Mouse (Mus musculus) adrenal gland (tissue): ENCODE results near the gene Folr1.

Source experiments
- intact Hi-C: fragments of 180-260 bp; cut with DNase I; formaldehyde crosslinking; loops from one replicate; pipeline ENCODE4 v1.15.1; 2025
- long read RNA-seq, 2 experiments: library from polyadenylated mRNA; unstranded; transcript quantifications; one replicate each; pipeline ENCODE4 v2.0.0; 2020; ENCODE audit warnings: borderline replicate concordance in 1 of 2; ENCODE audit not compliant: insufficient replicate concordance in 1 of 2

The Folr1 gene
- long read RNA-seq, experiment 1, partial matches to known transcripts, result 0 of 2 reads
- long read RNA-seq, experiment 1, other reads (novel, unspliced or antisense), result 0 of 2 reads
- long read RNA-seq, experiment 2, partial matches to known transcripts, result 1 of 1 reads
- long read RNA-seq, experiment 2, other reads (novel, unspliced or antisense), result 0 of 1 reads

DNA sequence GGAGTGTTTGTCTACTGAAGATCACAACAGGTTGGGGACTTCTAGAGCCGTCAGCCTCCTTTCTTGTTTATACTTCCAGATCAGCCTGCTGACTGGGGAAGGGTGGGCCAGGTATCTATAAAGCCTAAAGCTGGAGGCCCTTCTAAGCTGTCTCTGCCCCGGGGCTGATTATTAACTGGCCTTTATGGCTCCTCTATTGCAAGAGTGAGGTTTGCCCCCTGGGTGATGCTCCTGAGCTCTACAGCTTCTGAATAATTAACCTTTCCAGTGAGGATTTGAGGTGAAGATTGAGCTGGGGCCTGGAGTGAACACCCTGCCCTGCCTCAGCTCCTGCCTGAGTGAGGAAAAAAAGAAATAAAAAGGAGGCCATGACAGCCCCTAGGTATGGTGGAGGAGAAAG lies at the start of gene Folr1:
Folr1 (minus strand) TSS at position 160 of the 400 bp plus-strand sequence.
- intact Hi-C loops, result no loop called here

DNA sequence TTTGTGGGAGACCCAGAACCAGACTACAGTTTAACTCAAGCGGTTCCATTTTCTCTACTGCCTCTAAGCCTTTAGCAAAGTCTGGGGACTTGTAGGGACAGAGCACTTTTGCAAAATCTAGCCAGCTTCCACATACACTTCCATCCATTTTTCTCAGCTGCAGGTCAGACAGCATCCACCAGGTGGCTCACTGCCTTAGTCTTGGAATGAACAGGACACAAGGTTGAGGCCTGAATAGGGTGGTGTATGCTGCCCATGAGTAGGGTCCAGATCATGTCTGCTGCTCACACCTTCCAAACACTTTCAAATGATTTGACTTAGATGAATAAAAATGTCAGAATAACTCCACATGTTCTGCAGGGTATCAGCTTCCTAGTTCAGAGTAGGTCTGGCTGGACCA lies 47.5 kb upstream of the Folr1 start:
- intact Hi-C loops, result loop anchor here (5.0 kb wide), 1 partner anchor 119 kb away; no protein-coding TSS in a partner anchor

DNA sequence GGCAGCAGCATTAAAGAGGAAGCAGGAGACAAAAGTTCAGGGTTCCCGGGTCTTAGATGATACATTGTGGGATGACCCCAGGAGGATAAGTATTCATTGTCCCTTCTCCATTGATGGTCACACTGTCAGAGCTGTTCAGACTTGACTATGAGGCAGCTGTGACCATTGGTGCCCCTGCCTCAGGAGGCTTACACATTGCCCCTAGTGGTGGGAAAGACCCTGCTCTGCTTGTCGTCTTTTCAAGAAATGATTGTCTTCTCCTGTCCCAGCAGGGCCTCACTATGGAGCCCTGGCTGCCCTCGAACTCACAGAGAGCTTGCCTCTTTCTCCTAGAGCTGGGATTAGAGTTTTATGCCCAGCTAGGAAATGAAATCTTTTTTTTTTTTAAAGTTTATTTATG lies 41.4 kb upstream of the Folr1 start:
- intact Hi-C loops, result no loop called here

DNA sequence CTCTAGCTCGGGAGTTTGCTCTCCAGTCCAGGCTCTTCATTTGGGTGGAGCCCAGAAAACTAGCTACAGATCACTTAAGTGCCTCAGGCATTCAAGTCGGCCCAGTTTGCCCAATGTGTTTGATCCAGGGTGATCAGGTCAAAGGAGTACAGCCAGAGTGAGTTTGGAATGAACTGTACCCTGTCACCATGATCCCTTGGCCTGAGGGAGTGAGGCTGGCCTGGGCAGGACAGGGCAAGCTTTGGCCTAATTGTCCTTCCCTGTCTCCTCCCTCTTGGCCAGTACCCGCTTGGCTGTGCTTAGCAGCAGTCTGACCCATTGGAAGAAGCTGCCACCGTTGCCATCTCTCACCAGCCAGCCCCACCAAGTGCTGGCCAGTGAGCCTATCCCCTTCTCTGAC lies 39.5 kb upstream of the Folr1 start:
- intact Hi-C loops, result no loop called here

DNA sequence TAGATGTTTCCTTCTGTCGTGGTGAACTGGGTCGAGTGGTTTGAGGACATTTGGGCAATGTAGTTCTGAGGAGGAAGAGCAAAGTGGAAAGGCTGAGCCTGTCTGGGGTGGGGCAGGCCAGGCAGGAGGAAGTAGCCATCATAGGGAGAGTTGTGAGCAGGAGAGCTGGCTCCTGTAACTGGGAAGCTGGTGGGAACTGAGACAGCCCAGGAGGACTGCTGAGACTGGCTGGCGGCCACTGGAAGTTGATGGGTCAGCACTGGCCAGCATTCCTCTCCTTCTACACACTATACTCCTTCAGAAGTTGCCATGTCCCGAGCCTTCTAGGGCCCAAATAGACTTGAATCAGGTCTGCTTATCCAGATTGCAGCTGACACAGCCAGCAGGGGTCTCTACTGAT lies 37.8 kb upstream of the Folr1 start:
- intact Hi-C loops, result no loop called here

DNA sequence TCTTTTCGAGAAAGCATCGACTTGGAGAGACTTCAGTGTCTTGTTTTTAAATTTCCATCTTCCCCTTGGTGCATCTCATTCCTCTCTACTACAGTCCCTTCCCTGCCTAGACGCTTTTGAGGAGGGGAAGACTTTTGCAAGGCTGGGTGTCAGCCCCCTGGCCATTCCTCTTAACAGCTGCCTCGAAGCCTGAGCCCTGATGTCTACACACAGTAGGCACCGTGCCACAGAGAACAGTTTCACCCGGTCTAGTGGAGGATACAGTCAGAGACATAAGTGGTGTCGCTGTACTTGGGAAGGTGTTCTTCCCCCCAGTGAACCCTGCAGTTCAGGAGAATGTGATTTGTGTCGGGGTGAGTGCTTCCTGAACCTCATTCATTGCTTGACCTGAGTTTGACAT lies 36.1 kb upstream of the Folr1 start:
- intact Hi-C loops, result no loop called here

DNA sequence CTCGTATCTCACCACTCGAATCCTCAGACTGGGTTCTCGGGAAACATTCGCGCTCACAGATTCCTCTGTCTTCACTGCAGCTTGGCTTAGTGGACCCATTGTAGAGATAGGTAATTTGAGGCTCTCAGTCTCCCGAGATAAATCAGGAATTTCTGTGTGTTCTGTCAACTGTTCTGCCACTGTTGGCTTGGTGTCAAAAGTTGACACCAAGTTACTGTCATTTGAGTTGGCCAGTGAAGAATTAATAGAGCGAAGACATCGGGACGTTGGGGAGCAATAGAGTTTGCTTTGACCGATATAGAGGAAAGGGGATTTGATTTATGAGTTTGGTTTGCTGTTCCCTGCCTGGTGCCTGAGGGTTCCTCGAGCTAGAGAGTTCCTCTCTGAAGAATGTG lies 35.7 kb upstream of the Folr1 start, which contains the start of gene Tomt:
Tomt (minus strand) TSS at position 73 of the 395 bp plus-strand sequence.
- intact Hi-C loops, result no loop called here

DNA sequence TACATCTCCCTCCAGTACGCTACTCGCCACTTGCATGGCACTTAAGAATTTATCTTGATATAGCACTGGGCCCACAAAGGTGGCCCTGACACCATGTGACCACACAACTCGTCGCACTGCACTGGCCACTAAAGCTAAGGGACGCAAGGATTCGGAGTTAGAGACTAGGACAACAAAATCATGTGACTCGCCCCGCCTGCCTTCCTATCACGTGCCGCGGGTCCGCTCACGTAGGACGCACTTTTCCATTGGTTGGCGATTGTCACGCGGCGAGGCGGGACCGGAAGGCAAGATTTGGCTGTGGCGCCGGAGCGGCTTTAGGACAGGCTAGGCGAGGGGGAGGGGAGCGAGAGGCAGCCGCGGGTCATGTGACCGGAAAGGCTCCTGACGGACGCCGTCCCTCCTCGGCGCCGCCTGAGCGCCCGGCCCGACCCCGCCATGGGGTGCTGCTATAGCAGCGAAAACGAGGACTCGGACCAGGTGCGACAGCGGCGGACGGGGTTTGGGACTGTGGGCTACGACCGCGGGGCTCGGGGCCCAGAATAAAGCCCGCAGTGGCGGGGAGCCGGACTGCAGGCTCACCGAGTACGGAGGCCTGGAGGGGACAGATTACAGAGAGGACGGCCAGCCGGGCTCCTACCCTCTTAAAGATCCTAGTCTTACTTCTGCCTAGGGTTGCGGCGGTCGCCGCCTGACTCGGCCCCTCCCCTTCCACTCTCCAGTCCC lies 35.1 kb upstream of the Folr1 start, which contains the start of gene Lamtor1:
Lamtor1 (plus strand) TSS at position 344 of the 726 bp plus-strand sequence.
- intact Hi-C loops, result no loop called here

DNA sequence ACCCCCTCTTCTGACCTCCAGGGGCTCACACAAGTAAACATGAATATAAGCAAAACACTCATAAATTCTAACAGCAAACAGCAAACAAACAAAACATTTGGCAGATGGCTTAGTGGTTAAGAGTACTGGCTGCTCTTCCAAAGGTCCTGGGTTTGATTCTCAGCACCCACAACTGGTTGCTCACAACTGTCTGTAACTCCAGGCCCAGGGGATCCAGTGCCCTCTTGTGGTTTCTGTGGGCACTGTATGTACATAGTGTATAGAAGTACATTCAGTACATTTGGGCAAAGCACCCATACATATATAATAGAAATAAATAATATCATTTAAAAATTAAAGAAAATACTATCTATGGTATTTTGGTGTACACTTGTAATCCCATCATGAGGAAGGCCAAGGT lies 32.3 kb upstream of the Folr1 start:
- intact Hi-C loops, result no loop called here

DNA sequence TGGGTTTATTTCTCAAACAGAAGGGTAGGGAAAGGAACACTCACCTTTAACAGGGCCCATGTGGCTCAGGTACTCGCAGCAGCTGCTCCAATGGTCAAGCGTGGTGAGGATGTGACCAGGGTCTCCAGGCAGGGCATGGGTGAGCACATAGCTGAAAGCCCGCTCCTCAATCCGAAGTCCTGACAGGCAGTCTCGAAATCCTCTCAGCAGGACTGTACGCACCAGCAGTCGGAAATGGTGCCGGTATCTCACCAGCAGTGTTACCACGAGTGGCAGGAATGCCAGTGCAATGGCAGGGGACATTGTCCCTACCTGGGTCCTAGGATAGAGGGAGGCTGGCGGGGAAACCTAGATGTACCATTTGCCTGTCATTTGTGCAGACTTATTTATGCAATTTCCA lies 31.4 kb upstream of the Folr1 start:
- intact Hi-C loops, result no loop called here

DNA sequence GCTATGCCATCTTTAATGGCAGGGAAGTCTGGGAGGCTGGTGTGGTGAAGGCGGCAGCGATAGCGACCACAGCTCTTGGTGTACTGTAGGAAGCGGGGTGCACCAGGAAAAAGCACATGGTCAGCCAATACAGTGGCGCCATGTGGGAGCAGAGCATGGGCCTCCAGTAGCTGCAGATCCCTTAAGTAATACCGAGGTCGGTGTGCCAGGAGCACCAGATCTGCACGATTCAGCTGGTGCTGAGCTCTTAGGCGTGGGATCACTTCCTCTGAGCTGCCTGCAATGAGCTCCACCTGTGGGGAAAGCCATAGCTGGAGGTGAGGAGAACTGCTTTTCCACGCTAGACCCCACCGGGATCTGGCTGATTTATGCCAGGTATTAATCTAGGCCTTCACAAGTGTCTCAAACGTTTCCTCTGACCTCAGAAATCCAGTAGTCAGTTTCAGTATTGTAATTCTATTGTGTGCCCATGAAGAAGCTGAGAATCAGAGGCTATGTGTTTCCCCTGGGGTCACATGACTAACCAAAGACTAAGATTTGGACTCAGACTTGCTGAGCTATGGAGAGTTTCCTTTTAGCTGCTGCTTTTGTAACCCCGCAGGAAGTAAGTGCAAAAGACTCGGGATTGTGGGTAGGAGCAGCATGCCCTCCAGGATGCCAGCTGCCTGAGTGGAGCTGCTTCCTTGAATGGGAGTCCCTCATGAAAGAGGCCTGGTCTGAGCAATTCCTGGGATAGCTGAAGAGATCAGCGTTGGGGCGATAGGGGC lies 29.9 kb upstream of the Folr1 start:
- intact Hi-C loops, result no loop called here

DNA sequence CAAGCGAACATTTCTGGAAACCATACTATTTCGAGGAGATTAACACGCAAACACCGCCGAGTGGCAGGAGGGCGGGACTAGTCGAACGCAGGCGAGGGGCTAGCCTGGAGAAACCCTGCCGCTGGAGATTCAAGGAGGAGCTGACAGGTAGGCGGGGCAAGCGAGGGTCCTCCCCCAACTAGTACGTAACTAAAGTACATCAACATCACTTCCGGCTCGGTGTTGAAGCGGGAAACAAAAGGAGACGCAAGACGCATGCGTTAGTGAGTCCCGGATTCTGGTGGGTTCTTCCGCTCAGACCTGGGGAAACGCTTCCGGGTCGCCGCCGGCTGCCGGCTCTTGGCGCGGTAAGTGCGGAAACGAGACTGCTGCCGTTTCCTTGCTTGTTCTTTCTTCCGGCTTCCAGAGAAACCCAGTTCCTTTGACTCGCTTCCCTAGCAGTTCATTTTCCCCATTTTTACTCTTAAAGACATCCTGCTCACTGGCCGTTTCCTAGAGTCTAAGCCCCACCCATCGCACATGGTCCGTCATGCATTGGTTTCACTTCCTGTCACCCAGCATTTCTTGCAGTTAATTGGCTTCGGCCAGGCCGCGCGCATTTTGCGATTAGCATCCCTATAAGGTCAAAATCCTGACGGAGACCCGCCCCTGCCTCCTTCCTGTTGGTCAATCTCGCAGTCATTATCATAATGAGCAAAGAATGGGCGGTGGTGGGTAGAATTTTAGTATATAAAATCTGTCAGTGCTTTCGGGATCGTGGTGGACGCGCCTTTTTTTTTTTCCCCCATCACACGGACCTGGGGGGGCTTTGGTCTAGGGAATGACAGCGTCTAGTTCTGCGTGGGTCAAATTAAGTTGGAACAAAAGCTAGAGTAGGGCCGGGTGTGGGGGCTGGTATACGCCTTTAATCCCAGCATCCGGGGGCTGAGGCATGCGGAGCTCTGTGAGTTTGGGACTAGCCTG lies 25.8 kb upstream of the Folr1 start:
- intact Hi-C loops, result loop anchor here (5.0 kb wide), 1 partner anchor 59 kb away; the partner anchor contains the start of gene Inppl1

DNA sequence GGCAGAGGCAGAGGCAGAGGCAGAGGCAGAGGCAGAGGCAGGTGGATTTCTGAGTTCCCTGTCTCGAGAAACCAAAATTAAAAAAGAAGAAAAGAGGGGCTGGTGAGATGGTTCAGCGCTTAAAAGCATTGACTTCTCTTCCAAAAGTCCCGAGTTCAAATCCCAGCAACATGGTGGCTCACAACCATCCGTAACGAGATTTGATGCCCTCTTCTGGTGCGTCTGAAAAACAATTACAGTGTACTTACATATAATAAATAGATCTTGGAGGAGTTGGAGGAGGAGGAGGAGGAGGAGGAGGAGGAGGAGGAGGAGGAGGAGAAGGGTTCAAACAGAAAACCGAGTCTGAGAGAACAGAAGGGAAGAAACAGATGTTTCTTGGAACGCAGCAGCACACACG lies 25.1 kb upstream of the Folr1 start:
- intact Hi-C loops, result loop anchor here (5.0 kb wide), 1 partner anchor 58 kb away; the partner anchor contains the start of gene Inppl1

DNA sequence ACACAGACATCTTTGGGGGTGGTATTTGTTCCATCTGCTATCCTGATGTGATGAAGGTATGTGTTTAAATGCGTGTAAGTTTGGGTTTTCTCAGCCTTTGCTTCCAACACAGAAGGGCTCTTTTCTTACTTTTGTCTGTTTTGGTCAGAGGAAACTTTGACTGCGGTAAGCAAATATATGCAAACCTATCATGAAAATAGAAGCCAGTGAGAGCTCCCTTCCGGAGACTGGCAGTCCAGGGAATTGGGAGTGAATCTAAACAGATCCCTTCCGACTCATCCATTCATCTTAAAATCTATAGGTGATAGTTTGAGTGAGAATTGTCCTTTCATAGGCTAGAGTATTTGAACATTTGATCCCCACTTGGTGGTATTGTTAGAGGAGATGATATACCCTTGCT lies 17.9 kb upstream of the Folr1 start:
- intact Hi-C loops, result no loop called here

DNA sequence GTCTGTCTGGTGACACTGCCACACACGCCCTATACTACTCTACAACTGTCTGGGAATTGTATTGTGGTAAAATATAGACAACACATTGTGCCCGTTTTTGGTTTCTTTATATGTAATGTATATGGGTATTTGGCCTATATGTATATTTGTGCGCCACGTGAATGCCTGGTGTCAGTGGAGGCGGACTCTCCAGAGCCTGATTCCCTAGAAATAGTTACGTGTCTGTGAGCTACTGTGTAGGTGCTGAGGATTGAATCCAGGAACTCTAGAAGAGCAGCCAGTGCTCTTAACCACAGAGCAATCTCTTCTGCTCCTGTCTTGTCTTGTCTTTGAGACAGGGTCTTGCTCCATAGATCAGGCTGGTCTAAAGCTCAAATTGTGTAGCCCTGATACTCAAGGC lies 15.7 kb upstream of the Folr1 start:
- intact Hi-C loops, result no loop called here

DNA sequence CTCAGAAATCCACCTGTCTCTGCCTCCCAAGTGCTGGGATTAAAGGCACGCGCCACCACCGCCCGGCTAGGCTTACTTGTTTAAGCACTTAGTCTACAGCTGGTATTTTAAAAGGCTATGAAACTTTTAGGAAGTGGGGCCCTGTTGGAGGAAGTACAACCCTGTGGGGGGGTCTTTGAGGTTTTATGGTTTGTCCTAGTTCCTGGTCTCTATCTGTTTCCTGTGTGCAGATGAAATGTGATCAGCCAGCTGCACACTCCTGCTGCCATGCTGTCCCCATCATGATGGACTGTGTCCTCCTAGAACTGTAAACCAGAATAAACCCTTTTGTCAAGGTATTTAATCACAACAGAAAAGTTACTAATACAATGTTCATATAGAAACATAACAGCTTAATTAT lies 13.6 kb upstream of the Folr1 start:
- intact Hi-C loops, result no loop called here

DNA sequence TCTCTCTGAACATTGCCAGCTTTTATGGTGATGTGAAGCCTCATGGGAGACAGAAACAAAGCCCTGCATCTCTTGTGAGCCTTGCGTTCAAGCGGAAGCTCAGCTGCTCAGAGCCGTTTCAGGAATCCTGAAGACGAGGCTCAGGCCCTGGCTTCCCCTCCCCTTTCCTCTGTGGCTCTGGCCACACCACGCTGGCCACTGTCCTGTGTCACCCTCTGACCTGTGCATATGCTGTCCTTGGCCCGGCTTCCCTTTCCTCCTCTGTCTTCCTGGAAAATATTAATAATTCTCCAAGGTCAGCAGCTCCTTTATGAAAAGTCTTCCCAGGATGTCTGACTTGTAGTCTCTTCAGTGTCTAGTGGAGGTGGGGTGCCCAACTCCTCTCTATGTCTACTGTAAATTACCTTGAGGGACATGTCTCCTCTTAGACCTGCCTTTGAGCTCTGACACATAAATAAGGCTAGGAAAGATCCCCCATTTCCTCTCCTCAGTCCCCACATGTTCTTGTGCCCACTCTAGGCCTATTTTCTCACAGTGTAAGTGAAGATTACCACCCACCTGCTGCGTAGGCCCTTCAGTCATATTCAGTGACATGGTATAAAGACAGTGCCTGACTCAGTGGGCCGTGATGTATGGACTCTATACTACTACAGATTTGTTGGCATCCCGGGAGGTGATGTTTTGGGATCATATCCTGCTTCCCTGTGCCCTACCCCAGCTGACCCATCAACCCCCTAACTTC lies 12.0 kb upstream of the Folr1 start:
- intact Hi-C loops, result no loop called here

DNA sequence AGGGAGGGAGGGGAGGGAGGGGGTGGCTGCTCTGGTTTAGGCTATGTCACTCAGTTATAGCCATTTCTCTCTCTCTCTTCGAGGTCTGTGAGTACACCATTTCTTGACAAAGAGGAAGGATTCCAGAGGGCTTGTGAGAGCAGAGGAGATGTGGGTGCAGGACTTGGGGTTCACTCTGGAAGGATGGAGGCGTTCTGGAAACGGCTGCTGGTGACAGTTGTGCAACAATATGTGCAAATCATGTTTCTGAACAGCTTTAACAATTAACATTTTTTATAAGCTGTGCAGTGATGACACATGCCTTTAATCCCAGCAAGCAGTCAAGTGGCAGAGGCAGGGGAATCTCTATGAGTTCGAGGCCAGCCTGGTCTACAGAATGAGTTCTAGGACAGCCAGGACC lies 10.3 kb upstream of the Folr1 start:
- intact Hi-C loops, result no loop called here

DNA sequence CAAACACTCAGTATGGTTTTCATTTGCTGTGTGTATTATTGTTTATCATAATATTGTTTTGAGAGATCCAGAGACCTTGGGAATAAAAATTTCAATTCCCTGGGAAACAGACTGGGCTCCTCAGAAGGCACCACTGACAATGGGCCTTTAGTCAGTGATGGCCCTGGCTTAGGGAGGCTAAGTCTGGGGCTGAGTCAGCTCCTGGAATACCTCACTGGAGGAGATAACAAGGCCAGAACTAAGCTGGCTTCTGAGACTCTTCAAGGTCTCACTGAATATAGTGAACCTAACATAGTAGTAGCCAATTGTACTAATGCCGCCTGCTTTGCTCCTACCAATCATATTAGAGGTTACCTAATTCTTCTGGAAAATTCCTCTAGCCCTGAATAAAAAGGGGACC lies 5.4 kb upstream of the Folr1 start:
- intact Hi-C loops, result no loop called here

DNA sequence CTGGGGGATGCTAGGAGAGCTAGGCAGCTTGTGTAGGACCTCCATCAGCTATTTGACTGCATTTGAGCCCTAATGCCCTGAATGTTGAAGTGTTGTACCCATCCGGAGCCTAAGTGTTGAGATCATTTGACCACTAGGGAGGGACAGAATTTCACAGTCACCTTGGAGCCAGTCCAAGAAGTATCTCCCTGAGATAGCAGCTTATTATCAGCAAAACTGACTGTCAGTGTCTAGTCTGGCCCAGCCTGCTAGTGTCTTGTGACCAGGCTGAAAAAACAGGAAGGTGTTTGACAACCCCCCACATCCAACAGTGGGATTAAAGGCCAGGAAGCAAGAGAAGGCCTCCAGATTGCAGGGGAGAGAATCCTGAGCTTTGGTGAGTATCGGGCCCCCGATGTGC lies 708 bp upstream of the Folr1 start:
- intact Hi-C loops, result no loop called here
